Mouse (Mus musculus) kidney, adult 2 months (tissue): ENCODE data around the gene Vps53.

ENCODE experiments used
- CTCF ChIP-seq: fragments of 200-500 bp; conservative IDR thresholded peaks from 2 replicates; pipeline ENCODE4 v1.5.1; 2011; ENCODE audit warnings: low read depth, mild to moderate bottlenecking, control low read depth, low read length, moderate library complexity, mixed read lengths; ENCODE audit not compliant: insufficient read depth, insufficient read length
- POLR2A ChIP-seq: fragments of 200-500 bp; IDR thresholded peaks from one replicate; pipeline ENCODE4 v1.6.1; 2011; ENCODE audit warnings: low read depth, low read length, control low read depth

DNA sequence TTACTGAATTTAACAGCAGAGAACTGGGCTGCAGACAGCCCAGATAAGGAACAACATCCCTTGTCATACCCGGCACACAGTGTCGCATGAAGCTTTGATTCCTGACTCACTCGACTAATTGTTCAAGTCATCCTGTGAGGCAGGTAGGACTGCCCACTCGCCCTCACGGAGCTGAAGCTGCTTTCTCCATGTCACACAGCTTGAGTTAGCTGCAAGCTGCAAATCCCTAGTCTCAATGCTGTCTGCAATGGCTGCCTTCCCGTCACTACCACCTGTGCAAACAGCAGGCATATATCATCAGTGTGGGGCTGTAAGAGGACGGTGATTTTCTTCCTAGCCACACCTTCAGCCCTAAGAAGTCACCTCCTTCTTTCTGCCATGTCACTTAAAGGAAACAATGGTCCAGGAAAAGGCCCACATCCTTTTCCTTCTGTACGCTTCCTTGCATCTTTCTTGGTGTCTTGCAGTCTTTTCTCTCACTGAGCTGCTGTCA is 17.6 kb upstream of the Vps53 start:
- no peak for TF ChIP-seq POLR2A
- no peak for TF ChIP-seq CTCF
